In genomic region chr17:84009194-84009593, GRCm38 (mm10) we compare ENCODE assay signal across 8 mouse cellular contexts.
DNase-seq lines count a peak whose midpoint lies in the region; ATAC-seq and TF ChIP-seq lines count a peak whose summit lies in the region.

No protein-coding gene starts in this region.

- peaks cover 28% of the 10 kb centered on the region for H3K4me1 ChIP-seq in kidney, embryonic 15.5 days
- H3K4me1 ChIP-seq in forebrain, postnatal 0 days (ENCODE audit: insufficient read depth), result no peaks in the 10 kb centered on the region
- 0 out of 2 replicates have a peak, but pooled peaks cover 3% of the 10 kb centered on the region for H3K4me1 ChIP-seq in neural tube, embryonic 15.5 days

- no peak overlapping the region for H3K4me3 ChIP-seq in kidney, embryonic 15.5 days (replicated peaks)
- H3K4me3 ChIP-seq in forebrain, postnatal 0 days (ENCODE audit: low read depth, low read length), result no peak overlapping the region
- H3K4me3 ChIP-seq in neural tube, embryonic 15.5 days (replicated peaks), result no peak overlapping the region

- H3K9ac ChIP-seq in kidney, embryonic 15.5 days, result no peak overlapping the region
- no peak overlapping the region for H3K9ac ChIP-seq in forebrain, postnatal 0 days
- no peak overlapping the region for H3K9ac ChIP-seq in neural tube, embryonic 15.5 days (replicated peaks)

- H3K36me3 ChIP-seq in kidney, embryonic 15.5 days, result no peaks in the 10 kb centered on the region
- H3K36me3 ChIP-seq in forebrain, postnatal 0 days (ENCODE audit: insufficient read depth), result no peaks in the 10 kb centered on the region
- no peaks in the 10 kb centered on the region for H3K36me3 ChIP-seq in neural tube, embryonic 15.5 days

- H3K27ac ChIP-seq in kidney, embryonic 15.5 days, result peak overlapping the region; percentile 58
- peak overlapping the region; percentile 16; the same call in 1 of the 2 replicates for H3K27ac ChIP-seq in forebrain, postnatal 0 days (ENCODE audit: low read depth, low read length)
- H3K27ac ChIP-seq in neural tube, embryonic 15.5 days (replicated peaks), result peak overlapping the region; percentile 72

- no peak for DNase-seq in kidney, adult 11 months
- DNase-seq in forebrain, postnatal 0 days, result peak; percentile 58
- peak; percentile 64 for DNase-seq in left cerebral cortex, adult 11 months (ENCODE audit: low spot score)
- no peak for DNase-seq in urinary bladder, postnatal 14 days (ENCODE audit: low spot score)
- no peak for DNase-seq in thymus, postnatal 10 days (ENCODE audit: low spot score in 2 of 2)

- WGBS in kidney, embryonic 15.5 days, result 74% methylated on average over 8 of the region's 8 CpGs
- 48% methylated on average over 8 of the region's 8 CpGs for WGBS in forebrain, postnatal 0 days
- WGBS in neural tube, embryonic 15.5 days, result 47% methylated on average over 8 of the region's 8 CpGs

- ATAC-seq in kidney, embryonic 15.5 days (replicated peaks; ENCODE audit: low FRiP score), result peak; percentile 29; the same call in 1 of the 2 replicates
- peak; percentile 95 for ATAC-seq in forebrain, postnatal 0 days
- peak; percentile 75 for ATAC-seq in neural tube, embryonic 15.5 days (ENCODE audit: low FRiP score)
- no peak for ATAC-seq in megakaryocyte-erythroid progenitor cell, adult 5-6 weeks (replicated peaks; ENCODE audit: low FRiP score, low TSS enrichment, poor library complexity, severe bottlenecking)

- no peak overlapping the region for H3K4me2 ChIP-seq in kidney, embryonic 15.5 days
- no peak overlapping the region for H3K4me2 ChIP-seq in forebrain, postnatal 0 days (ENCODE audit: low read depth)
- H3K4me2 ChIP-seq in neural tube, embryonic 15.5 days, result no peak overlapping the region

- no peaks in the 10 kb centered on the region for H3K27me3 ChIP-seq in kidney, embryonic 15.5 days
- no peaks in the 10 kb centered on the region for H3K27me3 ChIP-seq in forebrain, postnatal 0 days (ENCODE audit: insufficient read depth, low read length)
- H3K27me3 ChIP-seq in neural tube, embryonic 15.5 days (replicated peaks), result no peaks in the 10 kb centered on the region

- H3K9me3 ChIP-seq in kidney, embryonic 15.5 days (replicated peaks), result no peaks in the 10 kb centered on the region
- no peaks in the 10 kb centered on the region for H3K9me3 ChIP-seq in forebrain, postnatal 0 days (ENCODE audit: low read length)
- H3K9me3 ChIP-seq in neural tube, embryonic 15.5 days (replicated peaks), result no peaks in the 10 kb centered on the region

- TF ChIP-seq CTCF in forebrain, postnatal 0 days (IDR thresholded peaks at IDR 0.05; ENCODE audit: low read depth), result no peak

Comparison
In these comparisons a context has a peak if more than half of its experiments do, and no peak if none do; other contexts are left out.
1. H3K27ac ChIP-seq: peak in every context shown above with its lines; median percentile 72 in neural tube, embryonic 15.5 days; 58 in kidney, embryonic 15.5 days; 16 in forebrain, postnatal 0 days.
2. DNase-seq: peak in forebrain, postnatal 0 days (single experiment) and left cerebral cortex, adult 11 months (single experiment); none in kidney, adult 11 months (single experiment), urinary bladder, postnatal 14 days (single experiment) and thymus, postnatal 10 days (0 of 2).